Mouse (Mus musculus) neural tube, embryonic 11.5 days (tissue): ENCODE measurements around the gene Unc5cl. TPM values are rescaled to one million over a fixed set of nuclear protein-coding genes. Genes with fewer than 3 reads are reported as not detected.

Experiments
- ATAC-seq: fragments of 200-750 bp; cut with Nextera tagmentation; 2 replicates; pipeline ENCODE4 v1.8.0; 2017; ENCODE audit warnings: moderate number of reproducible peaks, mild to moderate bottlenecking, moderate TSS enrichment, moderate library complexity; ENCODE audit not compliant: insufficient read depth, low FRiP score, low TSS enrichment
- DNase-seq: peaks from one replicate; pipeline ENCODE4 v3.0.0-alpha.2; 2015; ENCODE audit warnings: low spot score
- H3K27ac ChIP-seq: fragments of 300-500 bp; sonication (generic); 2 replicates; pipeline ENCODE4 v1.5.1; 2014; ENCODE audit warnings: low read depth, mild to moderate bottlenecking, low read length
- H3K27me3 ChIP-seq: fragments of 300-500 bp; sonication (generic); 2 replicates; pipeline ENCODE4 v1.6.1; 2014; ENCODE audit warnings: mild to moderate bottlenecking, low read length, mixed read lengths; ENCODE audit not compliant: control insufficient read depth, insufficient read depth
- H3K36me3 ChIP-seq: fragments of 300-500 bp; sonication (generic); 2 replicates; pipeline ENCODE4 v1.6.1; 2014; ENCODE audit warnings: mild to moderate bottlenecking, low read length, moderate library complexity, mixed read lengths; ENCODE audit not compliant: control insufficient read depth, insufficient read depth
- H3K4me1 ChIP-seq: fragments of 300-500 bp; sonication (generic); 2 replicates; pipeline ENCODE4 v1.6.1; 2014; ENCODE audit warnings: low read length, mixed read lengths; ENCODE audit not compliant: control insufficient read depth, insufficient read depth
- H3K4me2 ChIP-seq: fragments of 300-500 bp; sonication (generic); 2 replicates; pipeline ENCODE4 v1.6.1; 2014; ENCODE audit warnings: low read depth, mild to moderate bottlenecking, moderate library complexity
- H3K4me3 ChIP-seq: fragments of 300-500 bp; sonication (generic); 2 replicates; pipeline ENCODE4 v1.5.1; 2014; ENCODE audit warnings: low read depth, low read length
- H3K9ac ChIP-seq: fragments of 300-500 bp; sonication (generic); 2 replicates; pipeline ENCODE4 v1.6.1; 2014; ENCODE audit warnings: mild to moderate bottlenecking, low read length
- H3K9me3 ChIP-seq: fragments of 300-500 bp; sonication (generic); 2 replicates; pipeline ENCODE4 v1.6.1; 2016; ENCODE audit warnings: low read length; ENCODE audit not compliant: control insufficient read depth
- WGBS: fragments of 180-500 bp; shearing (Covaris S2); extraction: QIAGEN DNeasy Blood & Tissue Kit; methylation state at CpG from one replicate; pipeline ENCODE4 v1.1.7; 2014; 5-methylcytosine and 5-hydroxymethylcytosine counted together
- polyA plus RNA-seq: library from polyadenylated mRNA; unstranded; fragments of >200 nt; fragmentation: Nextera tagmentation; extraction: Ambion mirVana; gene quantifications from 2 replicates; pipeline ENCODE4 v1.2.1, GENCODE M21; 2014

Gene Unc5cl
- polyA plus RNA-seq, 1 experiment from 2014 or later, result 0.48 TPM

DNA sequence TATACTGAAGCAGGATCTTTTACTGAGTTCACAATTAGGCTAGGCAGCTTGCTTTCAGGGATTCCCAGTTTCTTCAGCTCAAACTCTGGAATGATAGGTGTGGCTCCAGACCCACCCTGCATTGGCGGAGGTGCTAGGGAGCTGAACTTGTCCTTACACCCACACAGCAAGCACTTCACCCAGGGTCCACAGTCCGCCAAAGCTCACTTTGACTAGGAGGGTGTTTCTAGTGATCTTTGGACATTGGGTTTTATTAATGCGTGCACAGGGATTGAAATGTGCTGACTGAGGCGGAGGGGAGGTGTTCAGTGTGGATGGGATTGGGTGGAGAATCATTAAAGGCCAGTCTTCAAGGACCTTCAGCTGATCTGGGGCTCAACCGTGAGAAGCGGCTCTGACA, 93.0 kb downstream of the Unc5cl start:
- no peak for ATAC-seq
- H3K4me2 ChIP-seq, result no peak overlapping the region
- no peak overlapping the region for H3K4me3 ChIP-seq
- no peak for DNase-seq
- H3K27me3 ChIP-seq, result no peaks in the 10 kb centered on the region
- no peak overlapping the region for H3K9ac ChIP-seq
- H3K36me3 ChIP-seq, result no peaks in the 10 kb centered on the region
- H3K4me1 ChIP-seq, result no peaks in the 10 kb centered on the region
- WGBS, result 92% methylated on average over 6 of the region's 6 CpGs
- H3K9me3 ChIP-seq, result no peaks in the 10 kb centered on the region
- H3K27ac ChIP-seq, result no peak overlapping the region

DNA sequence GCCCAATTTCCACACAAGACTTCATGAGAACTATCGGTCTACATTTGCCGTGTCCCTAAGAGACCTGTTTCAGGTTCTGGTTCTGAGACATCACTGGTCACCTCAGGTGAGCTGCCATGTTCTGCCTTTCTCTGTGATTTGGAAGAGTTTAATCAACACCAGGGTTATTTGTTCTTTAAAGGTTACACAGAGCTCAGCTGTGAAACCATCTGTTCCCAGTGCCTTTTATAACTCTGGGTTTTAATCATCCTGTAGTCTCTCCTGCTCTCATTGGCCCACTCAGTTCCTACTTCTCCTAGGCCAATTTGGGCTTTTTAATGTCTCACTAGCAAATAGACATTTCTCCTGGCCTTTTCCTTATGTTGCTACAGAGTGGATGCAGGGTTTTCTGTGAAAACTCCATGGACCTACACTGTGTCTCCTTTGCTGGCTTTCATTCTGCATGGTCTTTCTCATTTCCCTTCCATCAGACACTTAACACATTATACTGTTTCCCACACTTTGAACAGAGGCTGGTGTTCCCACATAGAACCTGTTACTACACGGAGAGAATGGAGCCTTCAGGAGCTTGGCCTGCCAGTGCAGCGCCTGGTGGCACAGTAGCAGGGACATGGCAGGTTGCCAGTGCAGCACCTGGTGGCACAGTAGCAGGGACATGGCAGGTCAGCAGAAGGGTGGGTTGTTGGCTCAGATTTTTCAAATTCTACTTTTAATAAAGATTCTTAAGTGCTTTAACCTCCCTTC, 97.3 kb downstream of the Unc5cl start:
- no peaks in the 10 kb centered on the region for H3K27me3 ChIP-seq
- DNase-seq, result no peak
- H3K9me3 ChIP-seq, result no peaks in the 10 kb centered on the region; the same call in 1 of the 2 replicates
- no peak for ATAC-seq
- H3K36me3 ChIP-seq, result no peaks in the 10 kb centered on the region
- no peaks in the 10 kb centered on the region for H3K4me1 ChIP-seq
- no peak overlapping the region for H3K4me3 ChIP-seq
- WGBS, result 89% methylated on average over 4 of the region's 4 CpGs
- no peak overlapping the region for H3K27ac ChIP-seq
- no peak overlapping the region for H3K9ac ChIP-seq
- H3K4me2 ChIP-seq, result no peak overlapping the region

DNA sequence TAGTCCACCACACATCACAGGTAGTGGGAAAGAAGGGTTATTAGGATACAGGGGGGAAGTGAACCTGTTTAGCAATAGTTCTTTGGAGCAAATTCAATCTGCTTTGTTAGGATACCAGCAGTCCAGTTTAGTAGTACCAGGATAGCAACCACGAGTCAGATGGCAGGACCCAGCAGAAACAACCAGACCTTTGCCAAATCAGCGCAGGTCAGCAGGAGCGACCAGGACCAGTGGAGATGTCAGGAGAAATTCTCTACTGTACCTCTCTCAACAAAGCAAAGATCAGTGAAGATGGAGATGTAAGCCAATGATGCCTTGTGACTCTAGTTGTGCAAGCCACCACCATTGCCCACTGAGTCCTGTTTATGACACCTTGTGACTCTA, 97.8 kb downstream of the Unc5cl start:
- 94% methylated on average over 3 of the region's 3 CpGs for WGBS
- H3K9ac ChIP-seq, result no peak overlapping the region
- no peak for DNase-seq
- H3K27ac ChIP-seq, result no peak overlapping the region
- no peaks in the 10 kb centered on the region for H3K36me3 ChIP-seq
- no peak overlapping the region for H3K4me3 ChIP-seq
- no peaks in the 10 kb centered on the region for H3K4me1 ChIP-seq
- no peaks in the 10 kb centered on the region; the same call in 1 of the 2 replicates for H3K9me3 ChIP-seq
- ATAC-seq, result no peak
- no peak overlapping the region for H3K4me2 ChIP-seq
- no peaks in the 10 kb centered on the region for H3K27me3 ChIP-seq

DNA sequence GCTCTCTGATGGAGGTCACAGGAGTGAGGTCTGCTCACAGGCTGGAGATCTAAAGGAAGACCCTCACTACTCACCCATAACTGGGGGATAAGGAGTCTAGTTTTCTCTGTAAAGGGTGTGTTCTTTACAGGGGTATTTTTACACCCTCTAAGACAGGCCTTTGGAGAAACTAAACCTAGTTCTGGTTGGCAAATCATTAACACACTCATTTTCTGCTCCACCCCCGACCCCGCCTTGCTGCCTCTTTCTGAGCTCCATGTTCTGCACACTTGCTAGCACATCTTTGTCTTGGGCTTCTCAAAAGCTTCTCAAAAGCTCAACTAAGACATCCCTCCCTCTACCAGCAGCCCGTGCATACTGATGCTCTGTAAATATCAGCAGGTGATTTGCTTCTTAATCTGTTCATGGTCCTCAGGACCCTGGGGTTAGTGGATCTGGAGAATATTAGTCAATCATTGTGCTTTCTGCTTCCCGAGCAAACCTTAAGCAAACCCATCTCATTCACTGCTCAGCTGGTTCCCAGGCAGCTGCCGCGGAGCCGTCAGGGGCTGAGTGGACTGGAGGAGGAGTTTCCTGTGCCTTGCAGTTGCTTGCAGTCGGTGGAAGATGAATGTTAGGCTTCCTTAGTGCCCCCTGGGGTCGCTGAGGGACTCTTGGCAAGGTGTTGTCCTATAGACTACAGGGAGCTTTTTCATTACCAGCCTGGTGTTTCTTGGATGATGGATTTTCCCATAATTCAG, 101.7 kb downstream of the Unc5cl start:
- ATAC-seq (no peak), DNase-seq (peak; percentile 39)
- Histone ChIP-seq H3K4me2 (no peak overlapping the region), H3K27ac (no peak overlapping the region), H3K9ac (no peak overlapping the region), H3K9me3 (no peaks in the 10 kb centered on the region; the same call in 1 of the 2 replicates), H3K36me3 (no peaks in the 10 kb centered on the region), H3K27me3 (no peaks in the 10 kb centered on the region), H3K4me3 (no peak overlapping the region), H3K4me1 (no peaks in the 10 kb centered on the region)
- WGBS, result 33% methylated on average over 9 of the region's 9 CpGs

DNA sequence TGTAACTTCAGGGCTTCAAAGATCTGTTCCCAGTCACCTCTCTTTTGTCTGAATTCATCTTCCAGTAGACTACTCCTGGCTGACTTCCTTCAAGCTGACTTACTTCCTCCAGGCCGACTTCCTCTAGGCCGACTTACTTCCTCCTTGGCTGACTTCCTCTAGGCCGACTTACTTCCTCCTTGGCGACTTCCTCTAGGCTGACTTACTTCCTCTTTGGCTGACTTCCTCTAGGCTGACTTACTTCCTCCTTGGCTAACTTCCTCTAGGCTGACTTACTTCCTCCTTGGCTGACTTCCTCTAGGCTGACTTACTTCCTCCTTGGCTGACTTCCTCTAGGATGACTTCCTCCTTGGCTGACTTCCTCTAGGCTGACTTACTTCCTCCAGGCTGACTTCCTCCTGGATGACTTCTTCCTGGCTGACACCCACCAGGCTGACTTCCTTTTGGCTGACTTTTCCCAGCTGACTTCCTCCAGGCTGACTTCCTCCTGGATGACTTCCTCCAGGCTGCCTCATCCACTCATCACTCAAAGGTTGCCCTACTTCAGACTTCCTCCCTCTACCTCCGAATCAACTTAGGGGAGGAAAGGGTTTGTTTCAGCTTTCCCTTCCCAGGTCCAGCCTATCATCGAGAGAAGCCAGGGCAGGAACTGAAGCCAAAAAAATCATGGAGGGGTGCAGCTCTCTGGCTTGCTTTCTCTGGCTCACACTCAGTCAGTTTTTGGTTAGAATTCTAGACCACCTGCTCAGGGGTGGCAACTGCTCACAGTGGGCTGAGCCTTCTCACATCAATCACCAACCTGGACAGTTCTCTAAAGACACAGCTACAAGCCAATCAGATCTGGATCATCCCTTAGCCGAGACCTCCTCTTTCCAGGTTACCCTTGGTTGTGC, 103.4 kb downstream of the Unc5cl start:
- Histone ChIP-seq H3K4me3 (no peak overlapping the region), H3K4me1 (no peaks in the 10 kb centered on the region), H3K27me3 (no peaks in the 10 kb centered on the region), H3K9me3 (no peaks in the 10 kb centered on the region; the same call in 1 of the 2 replicates), H3K9ac (no peak overlapping the region), H3K36me3 (no peaks in the 10 kb centered on the region), H3K27ac (no peak overlapping the region), H3K4me2 (no peak overlapping the region)
- no peak for ATAC-seq
- DNase-seq, result no peak
- 93% methylated on average over 7 of the region's 7 CpGs for WGBS

DNA sequence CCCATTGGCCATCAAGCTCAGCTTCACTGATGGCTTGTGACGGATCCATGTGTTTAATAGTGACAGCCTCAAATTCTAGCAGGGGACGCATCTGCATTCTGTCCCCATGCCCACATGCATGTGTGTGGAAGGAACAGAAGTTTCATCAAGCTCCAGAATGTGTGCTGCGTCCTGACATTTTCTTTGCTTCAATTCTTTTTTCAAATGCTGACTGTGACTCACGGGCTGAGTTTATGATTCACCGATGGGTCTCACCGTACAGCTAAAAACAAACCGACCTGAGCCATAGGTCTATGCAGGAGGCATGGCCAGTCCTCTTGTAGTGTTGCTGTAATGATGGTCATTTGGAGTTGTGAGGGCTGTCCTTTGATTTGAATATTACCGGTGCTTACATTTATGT, 110.2 kb downstream of the Unc5cl start:
- H3K4me2 ChIP-seq, result no peak overlapping the region
- ATAC-seq, result no peak
- no peaks in the 10 kb centered on the region for H3K27me3 ChIP-seq
- H3K9ac ChIP-seq, result no peak overlapping the region
- H3K27ac ChIP-seq, result no peak overlapping the region
- no peaks in the 10 kb centered on the region for H3K36me3 ChIP-seq
- no peak for DNase-seq
- H3K4me1 ChIP-seq, result no peaks in the 10 kb centered on the region
- WGBS, result 93% methylated on average over 8 of the region's 8 CpGs
- no peaks in the 10 kb centered on the region for H3K9me3 ChIP-seq
- no peak overlapping the region for H3K4me3 ChIP-seq

DNA sequence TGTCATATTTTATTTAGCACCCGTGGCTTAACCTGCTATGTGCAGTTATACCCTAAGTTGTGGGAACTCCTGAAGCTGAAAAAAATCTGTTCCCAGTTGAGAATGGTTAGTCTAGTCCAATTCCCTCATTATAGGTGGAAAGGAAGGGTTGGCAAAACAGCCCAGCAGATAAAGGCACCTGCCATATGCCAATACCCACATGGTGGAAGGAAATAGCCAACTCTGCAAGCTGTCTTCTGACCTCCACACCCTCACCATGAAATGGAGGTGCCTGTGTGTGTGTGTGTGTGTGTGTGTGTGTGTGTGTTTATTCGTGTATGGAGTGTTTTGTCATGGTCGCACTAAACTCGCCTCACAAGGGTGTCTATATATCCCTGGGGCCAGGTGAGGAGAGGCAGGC, 115.0 kb downstream of the Unc5cl start:
- DNase-seq (no peak), ATAC-seq (no peak)
- no peak overlapping the region for H3K4me3 ChIP-seq
- WGBS, result 91% methylated on average over 4 of the region's 4 CpGs
- H3K9ac ChIP-seq, result no peak overlapping the region
- H3K9me3 ChIP-seq, result no peaks in the 10 kb centered on the region
- H3K4me2 ChIP-seq, result no peak overlapping the region
- no peaks in the 10 kb centered on the region for H3K4me1 ChIP-seq
- no peak overlapping the region for H3K27ac ChIP-seq
- H3K27me3 ChIP-seq, result no peaks in the 10 kb centered on the region
- no peaks in the 10 kb centered on the region for H3K36me3 ChIP-seq

DNA sequence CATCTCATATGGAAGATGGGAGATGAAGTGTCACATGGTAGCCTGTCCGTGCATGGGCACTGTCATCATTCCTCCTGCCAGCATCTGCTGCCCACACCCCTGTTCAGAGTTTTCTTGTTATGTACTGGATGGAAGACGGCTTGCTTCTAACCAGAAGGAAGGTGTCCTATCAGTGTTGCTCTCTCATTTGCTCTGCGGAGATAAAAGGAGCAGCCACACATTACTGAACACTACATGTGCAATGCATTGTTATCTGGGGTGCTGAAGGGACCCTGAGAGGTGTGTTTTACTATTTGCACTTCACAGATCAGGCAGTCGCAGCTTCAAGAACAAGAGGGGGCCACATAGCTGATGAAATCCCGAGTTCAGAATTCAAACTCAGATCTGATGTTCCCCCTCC, 126.5 kb downstream of the Unc5cl start:
- ATAC-seq (no peak), DNase-seq (no peak)

More for the DNA sequence above, 126.5 kb downstream of the Unc5cl start:
- Histone ChIP-seq H3K4me3 (no peak overlapping the region), H3K4me1 (no peaks in the 10 kb centered on the region), H3K4me2 (no peak overlapping the region), H3K27me3 (no peaks in the 10 kb centered on the region), H3K9ac (no peak overlapping the region), H3K9me3 (no peaks in the 10 kb centered on the region), H3K27ac (no peak overlapping the region), H3K36me3 (no peaks in the 10 kb centered on the region)
- WGBS, result 87% methylated on average over 5 of the region's 5 CpGs
